Mouse (Mus musculus): ENCODE data around the gene 1700042G07Rik. TPM values are rescaled to one million over a fixed set of nuclear protein-coding genes. Genes with fewer than 3 reads are reported as not detected.

The 1700042G07Rik gene
- polyA plus RNA-seq, 1 experiment = not detected

DNA sequence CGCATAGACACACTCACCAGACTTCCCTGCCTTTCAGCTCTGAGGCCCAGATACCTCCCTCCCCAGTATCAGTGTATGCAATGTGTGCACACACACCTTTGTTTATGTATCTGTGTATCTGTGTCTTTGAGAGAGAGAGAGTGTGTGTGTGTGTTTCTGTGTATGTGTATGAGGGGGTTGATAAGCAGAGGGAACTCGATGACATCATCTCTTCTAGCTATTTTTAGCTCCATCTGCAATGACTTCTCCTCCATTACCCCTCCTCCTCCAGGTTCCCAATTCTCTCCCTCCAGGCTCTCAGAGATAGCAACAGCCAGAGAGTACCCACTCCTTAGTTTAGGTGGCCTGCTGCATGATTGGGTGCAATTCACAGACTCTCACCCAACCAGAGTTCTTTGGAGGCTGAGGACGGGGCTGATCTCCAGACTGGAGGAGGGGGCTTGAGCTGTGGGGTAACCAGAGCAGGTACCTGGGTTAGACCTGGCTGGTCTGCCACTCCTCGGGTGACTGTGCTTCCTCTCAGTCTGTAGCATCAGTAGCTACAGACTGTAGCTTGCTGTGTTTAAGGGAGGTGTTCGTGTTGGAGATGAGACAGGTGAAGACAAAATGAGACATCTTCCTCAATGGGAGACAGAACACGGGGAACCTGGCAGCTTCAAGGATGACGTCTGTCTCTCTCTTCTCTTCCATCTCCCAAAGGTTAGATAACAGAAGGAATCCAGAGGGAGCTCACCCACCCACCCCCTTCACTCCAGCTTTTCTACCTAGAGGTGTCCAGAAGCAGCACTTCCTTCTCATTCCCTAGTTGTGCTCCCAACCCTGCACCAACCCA, 2.8 kb downstream of the 1700042G07Rik start:
- no peak for TF ChIP-seq GATA1 (IDR thresholded peaks at IDR 0.05; ENCODE audit: low read length)

GRCm38 (mm10) chr4:116176543-116176988, 3.4 kb downstream of the 1700042G07Rik start:
- no peak for TF ChIP-seq GATA1 (IDR thresholded peaks at IDR 0.05; ENCODE audit: low read length)

GRCm38 (mm10) chr4:116177140-116177539, 4.0 kb downstream of the 1700042G07Rik start:
- no peak for TF ChIP-seq GATA1 (IDR thresholded peaks at IDR 0.05; ENCODE audit: low read length)

GRCm38 (mm10) chr4:116182079-116182478, 8.9 kb downstream of the 1700042G07Rik start:
- TF ChIP-seq GATA1 (IDR thresholded peaks at IDR 0.05; ENCODE audit: low read length) = no peak

GRCm38 (mm10) chr4:116182745-116183144, 9.6 kb downstream of the 1700042G07Rik start:
- no peak for TF ChIP-seq GATA1 (IDR thresholded peaks at IDR 0.05; ENCODE audit: low read length)

- TF ChIP-seq GATA1 (IDR thresholded peaks at IDR 0.05; ENCODE audit: low read length) = no peak
Observed at GRCm38 (mm10) chr4:116185083-116185482, 11.9 kb downstream of the 1700042G07Rik start.

DNA sequence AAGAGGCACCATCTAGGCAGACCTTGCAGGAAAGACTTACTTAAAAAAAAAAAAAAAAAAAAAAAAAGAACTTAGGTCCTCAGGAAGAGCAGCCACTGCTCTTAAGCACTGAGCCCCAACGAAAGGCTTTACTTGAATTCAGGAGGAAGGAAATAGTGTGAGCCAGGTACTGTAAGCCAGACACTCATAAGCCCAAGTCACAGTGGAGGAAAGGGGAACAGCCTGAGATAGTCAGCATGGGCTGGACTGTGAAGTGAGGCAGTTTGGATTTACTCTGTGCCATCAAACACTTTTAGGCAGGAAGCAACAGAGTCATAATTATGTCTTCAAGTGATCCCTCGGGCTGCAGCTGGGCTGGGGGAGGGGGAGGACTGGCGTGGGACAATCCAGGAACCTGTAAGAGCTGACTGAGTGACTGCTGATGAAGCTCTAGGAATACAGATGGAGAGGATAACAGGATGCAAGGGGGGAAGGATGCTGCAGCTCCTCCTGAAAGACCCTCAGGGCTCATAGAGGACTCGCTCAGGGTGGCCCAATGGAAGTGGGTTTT, 19.2 kb downstream of the 1700042G07Rik start:
- no peak for TF ChIP-seq GATA1 (IDR thresholded peaks at IDR 0.05; ENCODE audit: low read length)

- TF ChIP-seq GATA1 (IDR thresholded peaks at IDR 0.05; ENCODE audit: low read length) = peak; percentile 94
Observed at GRCm38 (mm10) chr4:116193583-116194383, 20.6 kb downstream of the 1700042G07Rik start.

- TF ChIP-seq GATA1 (IDR thresholded peaks at IDR 0.05; ENCODE audit: low read length) = no peak
Observed at GRCm38 (mm10) chr4:116198422-116198821, 25.2 kb downstream of the 1700042G07Rik start.

DNA sequence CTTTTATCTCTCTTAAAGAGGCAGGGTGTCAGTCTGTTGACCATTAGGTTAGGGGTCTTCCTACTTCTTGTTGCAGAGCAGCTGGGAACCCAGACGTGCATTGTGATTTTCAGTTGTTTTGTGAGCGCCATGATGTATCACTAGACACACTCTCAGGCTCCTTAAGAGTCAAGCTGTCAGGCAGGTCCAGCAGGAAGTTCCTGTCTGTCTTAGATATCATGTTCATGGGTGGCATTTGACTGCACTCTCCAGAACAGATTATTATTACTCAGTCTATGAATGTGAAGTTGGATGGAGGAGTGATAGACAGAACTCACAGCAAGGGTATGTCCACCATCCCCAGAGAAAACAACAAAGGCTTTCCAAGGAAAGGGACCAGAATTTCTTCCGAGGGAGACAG, 31.2 kb downstream of the 1700042G07Rik start:
- TF ChIP-seq GATA1 (IDR thresholded peaks at IDR 0.05; ENCODE audit: low read length) = no peak

DNA sequence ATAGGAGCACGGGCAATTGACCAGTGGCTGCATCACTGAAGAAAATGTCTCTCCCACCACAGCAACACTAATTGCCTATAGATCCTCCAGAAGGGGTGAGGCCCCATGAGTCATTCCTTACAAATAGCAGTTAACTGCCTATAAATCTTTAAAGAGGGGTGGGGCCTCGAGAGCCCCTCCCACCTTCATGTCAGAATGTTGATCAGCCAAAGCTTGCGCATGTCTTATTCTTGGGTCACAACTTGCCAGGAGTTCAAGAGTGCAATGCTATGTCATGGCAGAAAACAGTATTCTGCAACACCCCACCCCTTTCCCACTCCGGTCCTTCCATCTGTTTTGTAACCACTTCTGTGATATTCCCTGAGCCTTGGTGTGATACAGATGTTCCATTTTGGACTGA, 33.4 kb downstream of the 1700042G07Rik start:
- TF ChIP-seq GATA1 (IDR thresholded peaks at IDR 0.05; ENCODE audit: low read length) = no peak

GRCm38 (mm10) chr4:116208891-116209290, 35.7 kb downstream of the 1700042G07Rik start:
- TF ChIP-seq GATA1 (IDR thresholded peaks at IDR 0.05; ENCODE audit: low read length) = no peak

DNA sequence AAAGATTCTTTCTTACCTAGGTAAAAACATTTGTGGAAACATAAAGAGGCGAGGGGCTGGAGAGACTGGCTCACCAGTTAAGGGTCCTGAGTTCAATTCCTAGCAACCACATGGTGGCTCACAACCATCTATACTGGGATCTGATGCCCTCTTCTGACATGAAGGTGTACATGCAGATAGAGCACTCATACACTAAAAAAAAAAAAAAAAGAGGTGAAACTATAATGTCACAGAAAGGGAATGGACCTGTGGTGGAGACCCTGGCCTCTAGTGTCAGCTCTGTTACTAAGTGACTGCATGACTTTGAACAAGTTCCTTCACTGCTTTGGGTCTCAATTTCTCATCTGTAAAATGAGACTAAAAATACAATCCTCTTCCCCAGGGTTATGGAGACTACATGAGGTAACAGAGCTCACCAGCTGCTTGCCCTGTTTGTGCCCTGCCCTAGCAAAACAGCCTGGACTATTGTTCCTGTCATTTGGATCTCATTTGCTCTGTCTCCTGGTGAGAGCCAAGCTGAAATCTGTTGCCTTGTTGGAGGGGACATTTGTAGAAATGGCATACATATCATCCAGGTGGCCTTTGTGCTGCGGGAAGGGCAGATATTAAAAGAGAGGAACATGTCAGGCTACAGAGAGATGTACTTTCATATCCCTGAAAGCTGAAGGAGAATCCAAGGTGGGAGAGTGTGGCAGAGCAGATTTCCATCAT, 42.9 kb downstream of the 1700042G07Rik start:
- no peak for TF ChIP-seq GATA1 (IDR thresholded peaks at IDR 0.05; ENCODE audit: low read length)

DNA sequence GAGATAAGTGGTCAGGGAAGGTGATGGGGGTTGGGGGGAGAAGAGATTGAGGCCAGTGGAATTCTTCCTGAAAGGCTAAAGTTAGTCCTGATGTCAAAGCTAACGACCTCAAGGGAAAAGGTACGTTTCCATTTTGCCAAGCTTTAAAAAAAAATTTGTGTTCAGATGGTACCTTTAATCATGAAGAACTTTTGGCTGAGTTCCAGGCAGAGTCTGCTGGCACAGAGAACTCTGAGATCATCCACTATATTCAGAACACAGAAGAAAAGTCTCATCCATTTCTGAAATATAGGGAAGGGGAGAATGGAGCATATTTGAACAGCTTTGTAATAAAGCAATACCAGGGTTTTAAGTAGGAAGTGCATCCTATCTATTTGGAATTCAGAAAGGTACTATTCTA, 43.9 kb downstream of the 1700042G07Rik start:
- no peak for TF ChIP-seq GATA1 (IDR thresholded peaks at IDR 0.05; ENCODE audit: low read length)

DNA sequence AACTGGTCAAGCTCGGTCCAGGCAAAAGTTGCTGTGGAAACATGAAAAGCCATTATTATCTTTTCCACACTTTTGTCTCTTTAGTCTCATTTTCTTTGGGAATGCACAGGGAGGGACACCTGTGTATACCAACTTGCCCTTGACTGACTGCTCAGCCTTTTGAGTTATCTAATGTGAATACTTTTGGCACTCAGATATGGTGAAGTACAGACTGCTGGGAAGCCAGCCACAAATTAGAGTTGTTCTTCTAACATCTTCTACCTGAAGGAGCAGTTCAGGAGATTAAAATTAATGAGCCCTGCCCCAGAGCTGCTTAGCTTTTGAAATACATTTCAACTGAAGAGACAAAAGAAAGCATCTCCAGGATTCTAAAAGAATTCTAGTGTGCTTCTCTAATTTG, 45.9 kb downstream of the 1700042G07Rik start:
- no peak for TF ChIP-seq GATA1 (IDR thresholded peaks at IDR 0.05; ENCODE audit: low read length)
